Mouse (Mus musculus): ENCODE measurements around the gene Svep1.

Gene Svep1

GRCm38 (mm10) chr4:58085340-58085739, 121.3 kb downstream of the Svep1 start:
- peak; percentile 41 for DNase-seq (ENCODE audit: low read depth, low spot score)

GRCm38 (mm10) chr4:58084155-58084554, 122.5 kb downstream of the Svep1 start:
- peak; percentile 62 for DNase-seq (ENCODE audit: low read depth, low spot score)

DNA sequence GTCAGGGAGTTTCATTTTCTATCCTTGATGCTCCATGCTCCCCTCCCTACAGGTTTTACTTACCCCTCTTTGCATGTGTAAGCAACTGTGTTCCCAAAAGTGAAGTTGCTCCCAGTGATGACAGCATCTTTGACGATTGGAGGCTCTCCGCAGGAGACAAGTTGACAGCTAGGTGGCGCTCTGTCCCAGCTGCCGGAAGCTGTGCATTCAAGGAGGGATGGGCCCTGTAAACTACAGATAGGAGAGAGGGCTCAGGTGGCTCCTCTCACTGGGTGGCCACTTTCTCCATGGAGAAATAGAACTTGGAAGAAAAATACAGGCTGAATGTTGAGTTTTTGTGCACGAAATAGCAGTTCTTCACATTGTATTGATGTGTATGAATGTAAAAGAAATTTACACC, 124.1 kb downstream of the Svep1 start:
- peak; percentile 81 for DNase-seq (ENCODE audit: low read depth, low spot score)

DNA sequence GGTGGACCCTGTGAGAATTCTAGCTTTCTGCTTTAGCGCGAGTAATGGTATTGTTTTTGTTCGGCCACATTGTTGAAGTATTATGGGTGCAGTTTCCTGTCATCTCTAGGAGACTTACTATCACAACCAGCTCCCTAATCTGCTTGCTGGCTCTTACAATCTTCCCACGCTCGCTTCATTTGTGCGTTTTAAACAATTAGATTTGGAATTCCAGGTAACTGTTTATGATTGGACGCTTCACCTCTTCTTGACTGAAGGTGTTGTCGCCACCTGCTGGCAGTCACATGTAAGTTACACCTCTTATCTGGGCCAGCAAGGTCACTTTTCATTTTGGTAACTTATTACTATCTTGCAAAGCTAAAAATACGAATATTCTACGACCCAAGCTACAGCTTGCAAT, 127.0 kb downstream of the Svep1 start:
- peak; percentile 78 for DNase-seq (ENCODE audit: low read depth, low spot score)

- DNase-seq (ENCODE audit: low read depth, low spot score): no peak
Measured at GRCm38 (mm10) chr4:58077950-58078349, 128.7 kb downstream of the Svep1 start.

DNA sequence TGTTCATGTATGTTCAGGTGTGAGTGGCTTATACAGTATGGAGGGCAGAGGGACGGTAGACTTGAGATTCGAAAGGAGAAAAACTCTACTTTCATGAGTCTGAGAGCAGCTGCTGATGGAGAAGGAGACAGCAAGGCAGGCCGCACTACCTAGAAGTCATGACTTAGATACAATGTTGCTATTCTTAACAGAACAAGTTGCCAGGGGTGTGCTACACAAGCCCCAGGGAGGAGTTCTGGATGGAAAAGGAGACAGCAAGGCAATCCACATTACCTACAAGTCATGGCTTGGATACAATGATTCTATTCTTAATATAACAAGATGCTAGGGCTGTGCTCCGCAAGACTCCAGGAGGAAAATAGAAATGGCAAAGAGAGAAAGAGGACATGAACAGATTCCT, 129.1 kb downstream of the Svep1 start:
- no peak for DNase-seq (ENCODE audit: low read depth, low spot score)

DNA sequence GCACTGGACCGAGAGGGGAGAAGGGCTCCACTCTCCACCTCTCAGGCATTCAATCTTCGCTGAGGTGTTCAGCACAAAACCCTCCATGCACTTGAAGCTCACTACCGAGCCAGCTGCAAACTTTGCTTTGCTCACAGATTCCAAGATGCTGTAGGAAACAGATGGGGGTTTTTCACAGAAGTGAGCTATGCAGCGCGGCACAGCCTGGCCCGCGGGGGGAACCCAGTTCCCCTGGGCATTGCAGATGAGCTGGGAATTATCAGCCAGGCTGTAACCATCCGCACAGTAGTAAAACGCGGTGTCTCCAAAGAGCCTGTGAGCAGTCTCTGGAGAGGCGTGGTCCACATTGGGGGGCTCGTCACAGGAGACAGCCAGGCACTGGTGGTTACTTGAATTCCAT, 133.8 kb downstream of the Svep1 start:
- DNase-seq (ENCODE audit: low read depth, low spot score): peak; percentile 26

- DNase-seq (ENCODE audit: low read depth, low spot score): no peak
Measured at GRCm38 (mm10) chr4:58068886-58069285, 137.8 kb downstream of the Svep1 start.

- DNase-seq (ENCODE audit: low read depth, low spot score): no peak
Measured at GRCm38 (mm10) chr4:58064721-58065120, 141.9 kb downstream of the Svep1 start.

DNA sequence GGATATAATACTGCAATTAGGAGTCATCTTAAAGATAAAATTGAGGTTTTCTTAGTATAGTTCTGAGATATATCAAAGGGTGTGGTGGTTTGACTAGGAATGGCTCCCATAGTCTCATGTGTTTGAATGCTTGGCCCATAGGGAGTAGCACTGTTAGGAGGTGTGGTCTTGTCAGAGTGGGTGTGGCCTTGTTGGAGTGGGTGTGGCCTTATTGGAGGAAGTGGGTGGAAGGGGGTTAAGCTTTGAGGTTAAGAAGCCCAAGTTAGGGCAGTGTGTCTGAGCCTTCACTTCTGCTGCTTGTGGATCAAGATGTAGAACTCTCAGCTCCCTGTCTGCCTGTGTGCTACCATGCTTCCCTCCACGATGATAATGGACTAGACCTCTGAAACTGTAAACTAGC, 143.7 kb downstream of the Svep1 start:
- peak; percentile 26 for DNase-seq (ENCODE audit: low read depth, low spot score)

DNA sequence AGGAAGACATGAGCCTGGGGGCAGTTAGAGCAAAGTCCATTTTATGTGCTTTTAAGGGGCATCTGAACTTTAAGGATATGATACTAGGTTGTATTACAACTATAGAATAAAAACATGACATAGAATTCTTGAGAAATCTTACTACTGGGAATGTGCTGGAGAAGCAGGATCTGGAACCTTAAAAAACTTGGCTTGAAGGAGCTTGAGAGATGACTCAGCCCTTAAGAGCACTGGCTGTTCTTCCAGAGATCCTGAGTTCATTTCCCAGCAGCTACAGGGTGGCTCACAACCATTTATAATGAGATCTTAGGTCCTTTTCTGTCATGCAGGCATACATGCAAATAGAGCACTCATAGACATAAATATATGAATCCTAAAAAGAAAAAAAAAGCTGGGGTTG, 151.0 kb downstream of the Svep1 start:
- DNase-seq (ENCODE audit: low read depth, low spot score): no peak

DNA sequence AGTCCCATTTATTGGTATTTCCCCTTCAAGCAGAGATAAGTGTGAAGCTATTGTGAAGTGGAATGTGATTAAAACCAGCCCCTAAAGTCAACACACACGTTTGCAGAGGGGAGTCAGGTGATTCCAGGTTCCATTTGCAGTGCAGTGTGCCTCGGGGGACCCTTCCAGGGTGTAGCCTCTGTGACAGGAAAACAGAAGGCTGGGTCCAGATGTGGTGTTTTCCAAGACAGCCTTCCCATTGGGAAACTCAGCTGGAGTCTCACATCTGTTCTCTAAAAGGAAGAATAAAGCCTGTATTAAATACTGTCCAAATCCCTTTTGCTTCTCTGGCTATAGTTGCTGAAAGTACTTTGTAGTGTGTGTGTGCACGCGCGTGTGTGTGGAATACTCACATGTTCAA, 152.2 kb downstream of the Svep1 start:
- DNase-seq (ENCODE audit: low read depth, low spot score): no peak

- no peak for DNase-seq (ENCODE audit: low read depth, low spot score)
Measured at GRCm38 (mm10) chr4:58050746-58051145, 155.9 kb downstream of the Svep1 start.

GRCm38 (mm10) chr4:58050276-58050675, 156.4 kb downstream of the Svep1 start:
- DNase-seq (ENCODE audit: low read depth, low spot score): no peak

GRCm38 (mm10) chr4:58044833-58045232, 161.8 kb downstream of the Svep1 start:
- DNase-seq (ENCODE audit: low read depth, low spot score): no peak

GRCm38 (mm10) chr4:58044356-58044755, 162.3 kb downstream of the Svep1 start:
- DNase-seq (ENCODE audit: low read depth, low spot score): no peak

- no peak for DNase-seq (ENCODE audit: low read depth, low spot score)
Measured at GRCm38 (mm10) chr4:58040093-58040492, 166.6 kb downstream of the Svep1 start.

- DNase-seq (ENCODE audit: low read depth, low spot score): peak; percentile 91
Measured at GRCm38 (mm10) chr4:58037096-58037705, 169.5 kb downstream of the Svep1 start.

GRCm38 (mm10) chr4:58034663-58035062, 172.0 kb downstream of the Svep1 start:
- DNase-seq (ENCODE audit: low read depth, low spot score): peak; percentile 12

DNA sequence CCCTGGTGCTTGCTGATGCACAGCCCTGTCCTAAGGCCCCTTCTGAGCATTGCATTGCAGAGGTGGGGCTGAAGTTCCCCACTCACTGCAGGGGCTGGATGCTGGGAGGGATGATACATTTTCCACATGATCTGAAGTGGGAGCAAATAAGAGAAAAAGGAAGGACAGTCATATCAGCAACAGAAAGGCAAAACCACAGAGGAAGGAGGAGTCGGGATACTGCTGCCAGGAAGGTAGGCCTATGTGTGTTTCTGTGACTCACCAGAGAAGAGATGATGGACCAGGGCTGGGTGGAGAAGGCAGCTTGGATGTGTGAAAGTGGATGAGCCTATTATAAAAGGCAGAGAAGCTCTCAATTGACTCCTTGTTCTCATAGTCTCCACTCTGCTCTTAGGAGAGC, 173.9 kb downstream of the Svep1 start:
- DNase-seq (ENCODE audit: low read depth, low spot score): no peak

DNA sequence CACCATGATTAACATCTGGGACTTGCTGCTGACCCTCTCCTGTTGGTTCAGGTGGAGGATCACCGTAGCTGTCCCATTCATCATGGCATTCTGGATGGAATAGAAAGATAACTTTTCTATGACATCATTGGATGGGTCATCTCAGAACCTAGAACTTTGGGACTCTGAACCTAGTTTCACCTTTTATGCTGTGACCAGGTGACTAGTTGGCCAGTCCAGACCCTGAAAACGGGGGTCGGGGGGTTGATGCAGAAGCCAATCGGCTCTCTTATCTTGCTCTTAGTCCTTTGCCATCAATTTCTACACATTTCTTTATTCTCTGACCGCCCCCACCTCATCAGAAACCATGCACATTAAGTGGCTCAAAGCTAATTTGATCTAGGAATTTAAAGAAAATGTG, 197.6 kb downstream of the Svep1 start, which contains the start of gene Txndc8:
TSS of gene Txndc8 (minus strand) at position 101 of the 400 bp plus-strand sequence.
- DNase-seq (ENCODE audit: low read depth, low spot score): no peak

DNA sequence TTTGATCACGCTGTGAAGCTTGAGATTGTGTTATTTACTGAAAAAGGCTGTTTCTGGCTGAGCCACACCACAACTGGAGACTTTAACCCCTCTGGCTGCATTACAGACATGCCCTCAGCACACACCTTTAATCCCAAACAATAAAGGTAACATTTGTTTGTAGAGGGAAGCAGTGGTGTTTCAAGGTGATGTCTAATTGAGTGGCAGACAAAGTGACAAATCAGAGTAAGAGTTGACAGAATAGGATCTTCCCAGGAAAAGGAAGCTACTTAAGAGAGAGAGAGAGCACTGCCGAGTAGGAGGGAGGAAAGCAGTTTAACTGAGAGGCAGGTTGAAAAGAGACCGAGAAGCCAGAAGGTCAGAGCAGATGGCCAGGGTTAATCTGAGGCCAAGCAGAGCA, 203.2 kb downstream of the Svep1 start:
- no peak for DNase-seq (ENCODE audit: low read depth, low spot score)
